Mouse (Mus musculus): ENCODE measurements around the gene Eif4a1.
"Not testable (repeated sequence)": the region's sequence is repeated elsewhere in the genome, so short reads cannot be mapped to it uniquely, and the experiment has no call there.

The Eif4a1 gene
- long read RNA-seq, experiment 1, transcript Eif4a1-213 (11 exons, 1,774 nt): major isoform, 48 of 84 reads
- long read RNA-seq, experiment 1, partial matches to known transcripts: 4 of 84 reads
- long read RNA-seq, experiment 1, other reads (novel, unspliced or antisense): 32 of 84 reads
- long read RNA-seq, experiment 2, transcript Eif4a1-213 (11 exons, 1,774 nt): major isoform, 31 of 45 reads
- long read RNA-seq, experiment 2, partial matches to known transcripts: 2 of 45 reads
- long read RNA-seq, experiment 2, other reads (novel, unspliced or antisense): 11 of 45 reads

DNA sequence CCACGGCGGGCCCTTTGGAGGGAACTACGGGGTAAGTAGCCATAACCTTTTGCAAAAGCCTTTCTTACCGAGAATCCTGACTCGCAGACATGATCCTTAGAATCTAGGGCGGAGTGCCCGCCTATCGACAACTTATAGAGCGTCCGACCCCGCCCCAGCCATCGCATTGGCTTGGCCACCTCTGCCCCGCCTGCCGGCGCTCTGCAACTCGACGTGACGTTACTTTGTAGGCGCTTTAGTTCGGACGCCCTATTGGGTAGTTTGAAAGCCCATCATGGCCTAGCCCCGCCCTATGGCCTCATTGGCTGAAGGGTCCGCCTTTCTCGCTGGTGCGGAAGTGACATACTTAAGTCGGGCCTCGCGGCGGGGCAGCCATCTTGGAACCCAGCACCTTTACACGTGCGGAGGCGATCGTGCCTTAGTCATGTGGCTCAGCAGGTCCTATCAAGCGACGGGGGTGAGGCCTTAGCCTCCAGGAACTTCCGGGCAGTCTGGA lies at the start of gene Eif4a1:
TSS of gene Eif4a1 (minus strand) at position 213 of the 496 bp plus-strand sequence.
- intact Hi-C loops (cut with DNase I): no loop called here

- intact Hi-C loops (cut with DNase I): no loop called here
Observed at GRCm38 (mm10) chr11:69720852-69721251, 48.6 kb upstream of the Eif4a1 start.

- intact Hi-C loops (cut with DNase I): no loop called here
Observed at GRCm38 (mm10) chr11:69719423-69719822, 47.2 kb upstream of the Eif4a1 start.

DNA sequence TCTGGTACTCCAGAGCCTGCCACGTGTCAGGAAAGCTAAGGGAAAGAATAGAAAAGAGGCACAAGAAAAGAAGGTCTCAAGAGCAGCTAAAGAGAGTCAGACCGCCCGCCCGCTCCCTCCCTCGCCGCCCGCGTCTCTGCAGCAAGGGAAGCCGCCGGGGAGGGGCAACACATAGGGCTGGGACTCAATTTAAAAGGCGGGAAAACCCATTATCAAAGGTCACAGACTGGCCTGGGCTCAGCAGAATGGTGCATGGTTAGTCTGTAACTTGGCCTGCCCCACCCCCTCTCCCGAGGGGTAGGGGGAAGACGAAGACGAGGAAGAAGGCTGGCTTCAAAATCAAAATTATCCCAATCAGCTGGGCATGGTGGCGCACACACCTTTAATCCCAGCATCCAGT lies 46.4 kb upstream of the Eif4a1 start:
- intact Hi-C loops (cut with DNase I): no loop called here

DNA sequence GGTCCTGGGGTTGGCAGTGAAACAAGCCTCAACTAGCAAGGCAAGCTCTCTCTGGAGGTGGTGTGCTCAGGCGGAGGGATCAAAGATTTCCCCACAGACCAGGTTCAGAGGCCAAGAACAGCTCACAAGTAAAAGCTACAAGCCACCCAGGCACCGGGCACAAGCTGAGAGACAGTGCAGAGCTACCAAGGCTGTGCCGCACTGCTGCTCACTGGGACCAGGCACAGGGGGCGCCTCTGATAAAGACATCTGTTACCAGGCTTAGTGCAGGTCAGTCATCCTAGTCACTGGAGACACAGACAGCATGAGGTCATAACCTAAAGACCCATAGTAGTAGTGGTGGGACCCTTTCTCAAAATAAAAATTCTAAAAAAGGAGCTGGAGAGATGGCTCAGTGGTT lies 44.7 kb upstream of the Eif4a1 start:
- intact Hi-C loops (cut with DNase I): no loop called here

DNA sequence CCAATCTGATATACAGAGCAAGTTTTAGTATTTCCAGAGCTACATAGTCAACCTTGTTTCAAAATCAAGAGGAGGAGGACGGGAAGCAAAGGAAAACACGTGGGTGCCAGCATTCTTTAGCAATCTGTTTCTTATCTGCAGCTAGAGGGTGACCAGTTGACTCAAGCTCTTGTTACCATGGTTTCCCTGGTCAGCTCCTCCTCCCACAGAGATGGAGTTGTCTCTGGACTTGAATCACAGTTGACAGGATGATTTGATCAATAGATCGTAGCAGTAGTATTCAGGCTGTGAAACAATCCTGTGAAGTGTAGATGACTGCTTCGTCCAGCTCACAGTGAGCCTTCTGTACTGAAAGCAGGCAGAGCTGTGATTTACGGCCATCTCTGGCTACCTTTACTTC lies 43.7 kb upstream of the Eif4a1 start:
- intact Hi-C loops (cut with DNase I): loop anchor here (2.0 kb wide), 1 partner anchor 33 kb away; the partner anchor contains the start of gene Senp3

DNA sequence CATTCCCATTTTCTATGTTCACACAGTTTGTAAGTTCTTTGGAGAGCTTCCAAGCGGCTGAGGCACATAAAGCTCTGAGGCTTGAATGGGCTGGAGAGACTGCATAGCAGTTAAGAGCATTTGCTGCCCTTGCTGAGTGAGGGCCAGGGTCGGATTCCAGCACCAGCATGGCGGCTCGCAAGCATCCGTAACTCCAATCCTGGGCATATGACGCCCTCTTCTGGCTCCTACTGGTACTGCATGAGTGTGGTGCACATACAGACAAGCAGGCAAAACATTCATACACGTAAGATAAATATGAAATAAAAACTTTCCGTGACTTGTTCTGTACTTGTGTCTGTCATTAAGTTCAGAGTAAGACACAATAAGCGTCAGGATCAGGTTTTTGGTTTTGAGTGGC lies 43.3 kb upstream of the Eif4a1 start:
- intact Hi-C loops (cut with DNase I): loop anchor here (2.0 kb wide), 1 partner anchor 33 kb away; the partner anchor contains the start of gene Senp3

DNA sequence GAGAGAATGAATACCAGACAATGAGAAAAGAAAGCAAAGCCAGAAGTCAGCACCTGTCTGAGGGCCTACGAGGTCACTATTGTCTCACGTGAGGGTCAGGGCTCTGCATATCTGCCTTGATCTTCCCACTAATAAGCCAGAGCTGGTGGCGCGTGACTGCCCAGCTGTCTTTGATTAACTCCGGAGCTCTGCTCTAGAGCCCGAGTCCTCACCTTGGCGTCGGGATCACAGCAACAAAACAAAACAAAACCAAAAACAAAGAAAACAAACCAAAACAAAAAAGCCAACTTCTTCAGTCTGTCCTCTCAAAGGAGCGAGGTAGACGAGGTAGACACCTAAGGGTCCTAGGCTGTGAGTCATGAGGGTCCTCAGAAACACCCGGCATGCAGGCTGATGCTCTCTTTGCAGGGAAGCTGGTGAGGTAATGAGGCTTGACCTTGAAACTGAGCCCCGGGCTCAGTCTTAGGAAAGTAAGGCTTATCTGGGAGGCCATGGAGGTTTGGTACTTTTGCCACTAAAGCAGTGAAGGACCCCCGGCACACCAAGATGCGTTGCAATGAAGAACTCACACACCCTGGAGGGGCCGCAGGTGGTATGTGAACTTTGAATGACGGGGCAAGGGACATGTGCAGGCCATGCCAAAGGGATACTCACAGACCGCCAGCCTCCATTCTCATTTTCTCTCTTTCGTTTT lies 42.6 kb upstream of the Eif4a1 start:
- intact Hi-C loops (cut with DNase I): loop anchor here (2.0 kb wide), 1 partner anchor 32 kb away; the partner anchor contains the start of gene Senp3

- intact Hi-C loops (cut with DNase I): no loop called here
Observed at GRCm38 (mm10) chr11:69712954-69713672, 40.9 kb upstream of the Eif4a1 start.

GRCm38 (mm10) chr11:69711082-69711481 lies 38.9 kb upstream of the Eif4a1 start:
- intact Hi-C loops (cut with DNase I): no loop called here

DNA sequence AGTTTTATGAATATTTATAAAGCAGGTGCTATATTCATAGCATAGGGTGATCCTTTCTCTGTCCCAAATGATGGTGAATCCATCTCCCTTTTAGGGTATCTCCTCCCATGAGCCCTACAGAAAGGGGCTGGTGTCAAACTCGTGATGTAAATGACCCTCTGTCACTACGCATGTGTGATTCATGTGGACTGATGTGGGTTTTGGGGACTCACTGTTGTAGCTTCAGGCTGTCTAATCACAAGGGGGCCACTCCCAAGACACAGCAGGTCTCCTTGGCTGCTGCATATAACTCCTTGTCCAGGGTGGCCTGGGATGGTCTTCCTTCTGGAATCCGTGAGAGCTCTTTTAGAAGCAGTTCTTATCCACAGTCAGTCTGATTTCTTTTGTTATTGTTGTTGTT lies 38.2 kb upstream of the Eif4a1 start:
- intact Hi-C loops (cut with DNase I): no loop called here

DNA sequence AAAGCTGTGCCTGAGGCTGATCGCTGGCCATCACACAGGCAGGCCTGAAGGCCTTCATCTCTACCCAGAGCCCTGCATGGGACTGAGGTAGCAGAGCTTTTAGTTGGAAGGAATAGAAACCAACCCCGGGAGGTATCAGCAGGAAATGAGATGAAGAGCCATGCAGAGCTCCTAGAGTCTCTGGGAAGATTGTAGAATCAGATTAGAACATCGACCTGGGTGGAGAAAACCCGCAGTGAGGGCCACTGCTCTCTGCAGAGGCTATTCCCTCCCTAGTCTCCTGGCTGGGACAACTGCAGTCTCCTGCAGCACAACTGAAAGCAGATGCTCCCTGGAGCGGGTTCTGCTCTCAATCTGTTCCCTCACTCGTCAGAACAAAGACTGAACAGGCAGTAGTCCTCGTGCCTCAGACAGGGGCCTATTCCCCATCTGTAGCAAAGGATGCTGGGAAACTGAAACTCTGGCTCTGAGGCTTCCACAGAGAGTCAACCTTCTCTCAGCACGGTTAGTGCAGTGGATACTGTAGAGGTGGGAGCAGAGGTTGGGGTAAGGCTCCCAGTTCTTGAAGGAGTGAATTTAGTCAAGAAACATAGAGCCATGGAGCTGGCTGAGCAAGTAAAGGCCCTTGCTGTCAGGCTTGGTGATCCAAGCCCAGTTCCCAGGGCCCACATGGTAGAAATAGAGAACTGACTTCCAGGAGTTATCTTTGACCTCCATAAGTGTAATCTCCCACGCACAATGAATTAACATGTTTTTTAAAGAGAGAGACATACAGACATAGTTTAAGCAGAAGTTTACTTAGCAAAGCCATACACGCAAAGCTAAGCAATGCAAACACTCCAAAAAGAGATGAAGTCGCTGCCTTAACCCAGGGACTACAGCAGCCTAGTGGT lies 37.6 kb upstream of the Eif4a1 start:
- intact Hi-C loops (cut with DNase I): no loop called here

GRCm38 (mm10) chr11:69708614-69709265 lies 36.5 kb upstream of the Eif4a1 start:
- intact Hi-C loops (cut with DNase I): no loop called here

GRCm38 (mm10) chr11:69707873-69708381 lies 35.7 kb upstream of the Eif4a1 start:
- intact Hi-C loops (cut with DNase I): no loop called here

DNA sequence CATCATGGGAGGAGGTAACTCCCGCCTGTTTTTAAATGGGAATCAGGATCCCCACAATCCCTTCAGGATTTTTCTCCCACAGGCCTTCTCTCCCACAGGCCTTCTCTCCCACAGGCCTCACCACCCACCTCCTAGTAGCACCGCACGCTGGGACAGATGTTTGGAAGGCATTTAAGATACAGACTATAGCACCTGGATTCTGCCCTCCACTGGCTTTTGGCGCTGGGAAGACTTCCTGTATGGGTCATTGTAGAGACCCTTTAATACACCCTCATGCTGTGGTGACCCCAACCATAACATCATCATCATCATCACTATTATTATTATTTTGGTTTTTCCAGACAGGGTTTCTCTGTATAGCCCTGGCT lies 35.2 kb upstream of the Eif4a1 start:
- intact Hi-C loops (cut with DNase I): no loop called here

GRCm38 (mm10) chr11:69706775-69707479 lies 34.7 kb upstream of the Eif4a1 start:
- intact Hi-C loops (cut with DNase I): no loop called here

DNA sequence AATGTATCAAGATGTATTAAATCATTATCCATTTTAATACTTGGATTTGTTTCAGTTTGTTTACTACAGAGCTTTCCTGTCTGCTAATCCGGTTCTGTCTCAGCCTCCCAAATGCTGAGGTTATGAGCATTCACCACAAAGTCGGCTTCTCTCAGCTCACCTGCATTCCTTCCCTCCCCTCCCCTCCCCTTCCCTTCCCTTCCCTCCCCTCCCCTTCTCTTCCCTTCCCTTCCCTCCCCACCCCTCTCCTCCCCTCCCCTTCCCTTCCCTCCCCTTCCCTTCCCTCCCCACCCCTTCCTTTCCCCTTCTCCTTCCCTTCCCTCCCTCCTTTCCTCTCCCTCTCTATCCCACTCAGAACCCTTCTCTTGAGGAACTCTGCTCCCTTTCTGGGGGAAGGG lies 32.4 kb upstream of the Eif4a1 start:
- intact Hi-C loops (cut with DNase I): no loop called here

GRCm38 (mm10) chr11:69703814-69704612 lies 31.8 kb upstream of the Eif4a1 start:
- intact Hi-C loops (cut with DNase I): no loop called here

GRCm38 (mm10) chr11:69703381-69703780 lies 31.2 kb upstream of the Eif4a1 start:
- intact Hi-C loops (cut with DNase I): not testable (repeated sequence)

All from adrenal gland (tissue).